Mouse (Mus musculus) heart, embryonic 15.5 days (tissue): ENCODE measurements around the gene Atp8a2. TPM values are rescaled to one million over a fixed set of nuclear protein-coding genes. Genes with fewer than 3 reads are reported as not detected.

Experiments
- ATAC-seq: fragments of 200-750 bp; cut with Nextera tagmentation; replicated peaks from 2 replicates; pipeline ENCODE4 v1.8.0; 2017; ENCODE audit warnings: low read depth, moderate TSS enrichment; ENCODE audit not compliant: insufficient number of reproducible peaks, insufficient read depth, low FRiP score
- H3K27ac ChIP-seq: fragments of 300-500 bp; sonication (generic); 2 replicates; pipeline ENCODE4 v1.5.1; 2015; ENCODE audit warnings: mild to moderate bottlenecking, inconsistent platforms
- H3K27me3 ChIP-seq: fragments of 300-500 bp; sonication (generic); 2 replicates; pipeline ENCODE4 v1.6.1; 2015; ENCODE audit warnings: inconsistent platforms
- H3K36me3 ChIP-seq: fragments of 300-500 bp; sonication (generic); 2 replicates; pipeline ENCODE4 v1.6.1; 2015; ENCODE audit warnings: mild to moderate bottlenecking, inconsistent platforms
- H3K4me1 ChIP-seq: fragments of 300-500 bp; sonication (generic); replicated peaks from 2 replicates; pipeline ENCODE4 v1.6.1; 2015; ENCODE audit warnings: inconsistent platforms
- H3K4me2 ChIP-seq: fragments of 300-500 bp; sonication (generic); 2 replicates; pipeline ENCODE4 v1.6.1; 2015; ENCODE audit warnings: inconsistent platforms, mild to moderate bottlenecking, moderate library complexity
- H3K4me3 ChIP-seq: fragments of 300-500 bp; sonication (generic); 2 replicates; pipeline ENCODE4 v1.5.1; 2015; ENCODE audit warnings: mild to moderate bottlenecking, inconsistent platforms
- H3K9ac ChIP-seq: fragments of 300-500 bp; sonication (generic); 2 replicates; pipeline ENCODE4 v1.6.1; 2015; ENCODE audit warnings: mild to moderate bottlenecking, inconsistent platforms
- H3K9me3 ChIP-seq: fragments of 300-500 bp; sonication (generic); replicated peaks from 2 replicates; pipeline ENCODE4 v1.6.1; 2016; ENCODE audit warnings: inconsistent platforms
- WGBS: fragments of 180-500 bp; shearing (Covaris S2); methylation state at CpG from one replicate; pipeline ENCODE4 v1.1.7; 2015; ENCODE audit warnings: mixed read lengths; 5-methylcytosine and 5-hydroxymethylcytosine counted together
- polyA plus RNA-seq: library from polyadenylated mRNA; unstranded; fragments of >200 nt; fragmentation: Nextera tagmentation; extraction: Ambion mirVana; gene quantifications from 2 replicates; pipeline ENCODE4 v1.2.1, GENCODE M21; 2015

Gene Atp8a2
- polyA plus RNA-seq, 1 experiment from 2014 or later = 6.1 TPM

GRCm38 (mm10) chr14:59903484-59904130 is 293.4 kb downstream of the Atp8a2 start:
- Histone ChIP-seq H3K9ac (no peak overlapping the region), H3K27me3 (no peaks in the 10 kb centered on the region), H3K36me3 (no peaks in the 10 kb centered on the region), H3K27ac (no peak overlapping the region), H3K4me1 (no peaks in the 10 kb centered on the region), H3K4me3 (no peak overlapping the region), H3K4me2 (no peak overlapping the region), H3K9me3 (no peaks in the 10 kb centered on the region)
- WGBS = 85% methylated on average over 7 of the region's 7 CpGs
- no peak for ATAC-seq

DNA sequence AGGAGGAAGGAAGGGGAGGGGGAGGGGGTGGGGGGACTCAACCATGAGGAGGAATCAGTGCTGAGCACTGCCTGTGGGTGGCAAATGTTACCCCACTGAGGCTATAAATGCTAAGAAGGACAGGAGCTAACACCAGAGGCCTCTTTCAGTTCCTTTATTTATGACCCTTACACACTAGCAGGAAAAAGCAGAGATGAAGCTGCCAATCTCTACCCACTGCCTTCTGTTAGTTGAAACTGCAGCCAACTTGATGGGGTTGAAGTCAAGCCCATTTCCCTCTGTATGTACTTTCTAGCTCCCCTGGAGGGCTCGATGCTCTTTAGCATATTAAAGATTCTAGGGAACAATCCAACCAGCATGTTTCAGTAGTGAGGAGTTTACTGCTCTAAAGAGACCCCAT is 303.0 kb downstream of the Atp8a2 start:
- H3K4me1 ChIP-seq = peaks cover 8% of the 10 kb centered on the region; the same call in 1 of the 2 replicates
- H3K36me3 ChIP-seq = no peaks in the 10 kb centered on the region
- H3K9me3 ChIP-seq = no peaks in the 10 kb centered on the region
- H3K4me3 ChIP-seq = no peak overlapping the region
- no peak overlapping the region for H3K27ac ChIP-seq
- no peaks in the 10 kb centered on the region for H3K27me3 ChIP-seq
- ATAC-seq = no peak
- no peak overlapping the region for H3K9ac ChIP-seq
- WGBS = 71% methylated on average over 1 of the region's 1 CpGs
- H3K4me2 ChIP-seq = no peak overlapping the region

GRCm38 (mm10) chr14:59892084-59892483 is 304.9 kb downstream of the Atp8a2 start:
- ATAC-seq = no peak
- Histone ChIP-seq H3K4me3 (no peak overlapping the region), H3K27me3 (no peaks in the 10 kb centered on the region), H3K9ac (no peak overlapping the region), H3K27ac (no peak overlapping the region), H3K4me2 (no peak overlapping the region), H3K4me1 (peaks cover 26% of the 10 kb centered on the region), H3K36me3 (no peaks in the 10 kb centered on the region), H3K9me3 (no peaks in the 10 kb centered on the region)
- WGBS = 88% methylated on average over 8 of the region's 8 CpGs

- H3K9me3 ChIP-seq = no peaks in the 10 kb centered on the region
- no peak for ATAC-seq
- no peak overlapping the region for H3K4me2 ChIP-seq
- no peaks in the 10 kb centered on the region for H3K36me3 ChIP-seq
- no peak overlapping the region for H3K27ac ChIP-seq
- H3K9ac ChIP-seq = no peak overlapping the region
- WGBS = 81% methylated on average over 5 of the region's 5 CpGs
- H3K4me1 ChIP-seq = peaks cover 32% of the 10 kb centered on the region
- H3K4me3 ChIP-seq = no peak overlapping the region
- H3K27me3 ChIP-seq = no peaks in the 10 kb centered on the region
Measured at GRCm38 (mm10) chr14:59891491-59891890, 305.5 kb downstream of the Atp8a2 start.

DNA sequence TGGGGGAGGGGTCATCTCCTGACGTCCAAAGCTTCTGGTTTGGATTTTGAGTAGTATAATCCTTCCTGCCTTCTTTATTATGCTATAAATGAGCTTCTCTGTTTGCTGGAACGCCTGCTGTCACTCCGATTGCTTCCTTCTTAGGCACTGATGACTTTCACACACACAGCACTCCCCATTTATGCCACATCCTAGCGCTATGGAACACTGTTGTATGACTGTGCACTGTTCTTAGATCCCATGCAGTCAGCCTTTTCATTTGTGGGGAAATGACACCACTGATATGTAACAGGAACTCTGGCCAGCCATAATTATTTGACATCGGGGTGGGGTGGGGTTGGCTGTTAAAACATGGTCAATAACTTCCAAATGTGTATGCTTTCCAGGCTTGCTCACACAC is 306.2 kb downstream of the Atp8a2 start:
- Histone ChIP-seq H3K27me3 (0 out of 2 replicates have a peak, but pooled peaks cover 4% of the 10 kb centered on the region), H3K27ac (no peak overlapping the region), H3K4me3 (no peak overlapping the region), H3K36me3 (no peaks in the 10 kb centered on the region), H3K9ac (no peak overlapping the region), H3K9me3 (no peaks in the 10 kb centered on the region), H3K4me2 (no peak overlapping the region), H3K4me1 (peaks cover 32% of the 10 kb centered on the region)
- 70% methylated on average over 5 of the region's 5 CpGs for WGBS
- no peak for ATAC-seq

GRCm38 (mm10) chr14:59890107-59890506 is 306.9 kb downstream of the Atp8a2 start:
- H3K4me2 ChIP-seq = no peak overlapping the region
- H3K27me3 ChIP-seq = 0 out of 2 replicates have a peak, but pooled peaks cover 4% of the 10 kb centered on the region
- no peak overlapping the region for H3K4me3 ChIP-seq
- no peak for ATAC-seq
- no peaks in the 10 kb centered on the region for H3K9me3 ChIP-seq
- no peak overlapping the region for H3K9ac ChIP-seq
- WGBS = 52% methylated on average over 7 of the region's 7 CpGs
- H3K4me1 ChIP-seq = peaks cover 32% of the 10 kb centered on the region
- H3K36me3 ChIP-seq = no peaks in the 10 kb centered on the region
- no peak overlapping the region for H3K27ac ChIP-seq

DNA sequence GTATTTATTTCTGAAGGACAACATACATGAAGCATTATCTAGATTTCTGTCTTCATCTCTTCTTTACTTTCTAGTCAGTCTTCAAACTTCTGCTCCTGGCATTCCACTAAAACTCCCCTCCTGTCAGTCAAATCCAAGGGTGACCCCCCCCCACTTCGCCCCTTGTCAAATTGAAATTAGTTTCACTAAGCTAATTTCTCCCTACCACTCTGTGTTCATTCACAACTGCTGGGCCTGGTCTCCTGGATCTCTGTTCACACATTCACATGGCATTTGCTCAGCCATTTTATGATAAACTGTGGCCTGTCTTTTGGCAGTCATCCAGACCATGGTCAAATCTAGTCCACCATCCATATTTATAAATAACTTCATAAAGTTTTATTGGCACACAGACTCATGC is 308.5 kb downstream of the Atp8a2 start:
- H3K27ac ChIP-seq = no peak overlapping the region
- peaks cover 32% of the 10 kb centered on the region for H3K4me1 ChIP-seq

GRCm38 (mm10) chr14:59888046-59888445 is 308.9 kb downstream of the Atp8a2 start:
- 81% methylated on average over 6 of the region's 6 CpGs for WGBS
- Histone ChIP-seq H3K27ac (peak overlapping the region; percentile 65), H3K9ac (no peak overlapping the region), H3K4me2 (no peak overlapping the region; the same call in 1 of the 2 replicates), H3K27me3 (peaks cover 8% of the 10 kb centered on the region; the same call in 1 of the 2 replicates), H3K36me3 (no peaks in the 10 kb centered on the region), H3K9me3 (no peaks in the 10 kb centered on the region), H3K4me3 (no peak overlapping the region), H3K4me1 (peaks cover 32% of the 10 kb centered on the region)
- no peak for ATAC-seq

More for the DNA sequence above, 308.5 kb downstream of the Atp8a2 start:
- no peak overlapping the region for H3K4me2 ChIP-seq
- 81% methylated on average over 1 of the region's 1 CpGs for WGBS
- no peaks in the 10 kb centered on the region for H3K36me3 ChIP-seq
- H3K9ac ChIP-seq = no peak overlapping the region
- H3K4me3 ChIP-seq = no peak overlapping the region
- no peaks in the 10 kb centered on the region for H3K9me3 ChIP-seq
- ATAC-seq = no peak
- peaks cover 8% of the 10 kb centered on the region; the same call in 1 of the 2 replicates for H3K27me3 ChIP-seq

GRCm38 (mm10) chr14:59887061-59887861 is 309.7 kb downstream of the Atp8a2 start:
- Histone ChIP-seq H3K9ac (no peak overlapping the region), H3K27me3 (peaks cover 8% of the 10 kb centered on the region; the same call in 1 of the 2 replicates), H3K4me2 (peak overlapping the region; percentile 41), H3K4me3 (no peak overlapping the region), H3K36me3 (no peaks in the 10 kb centered on the region), H3K4me1 (peaks cover 32% of the 10 kb centered on the region), H3K9me3 (no peaks in the 10 kb centered on the region), H3K27ac (peak overlapping the region; percentile 65)
- ATAC-seq = peak; percentile 48; the same call in 1 of the 2 replicates
- 19% methylated on average over 15 of the region's 15 CpGs for WGBS

DNA sequence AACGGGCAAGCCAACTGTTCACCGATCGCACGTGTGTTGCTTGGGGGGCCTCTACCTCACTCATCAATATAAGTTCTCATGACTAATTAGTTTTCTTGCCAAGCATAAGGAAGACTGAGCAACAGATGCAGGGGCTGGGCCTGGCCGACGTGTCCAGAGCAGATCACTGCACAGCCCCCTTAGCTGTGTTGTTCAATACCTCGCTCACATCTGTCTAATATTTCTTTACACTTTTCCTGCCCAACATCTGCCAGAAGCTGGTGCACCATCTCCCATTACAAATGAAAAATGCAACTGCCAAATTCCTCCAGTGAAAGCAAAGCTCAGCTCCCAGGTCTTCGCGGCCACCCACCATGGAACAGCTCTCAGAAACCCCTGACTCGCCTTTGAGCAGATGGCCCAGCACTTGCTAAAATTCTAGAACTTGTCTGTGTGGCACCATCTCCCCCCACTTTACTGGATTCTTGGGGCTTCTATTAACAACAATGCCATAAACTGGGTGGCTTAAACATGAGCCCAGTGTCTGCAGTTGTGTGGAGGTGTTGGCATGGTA is 313.4 kb downstream of the Atp8a2 start:
- WGBS = 86% methylated on average over 10 of the region's 10 CpGs
- H3K9me3 ChIP-seq = no peaks in the 10 kb centered on the region
- H3K4me1 ChIP-seq = peaks cover 20% of the 10 kb centered on the region
- no peaks in the 10 kb centered on the region for H3K36me3 ChIP-seq
- peaks cover 8% of the 10 kb centered on the region; the same call in 1 of the 2 replicates for H3K27me3 ChIP-seq
- H3K4me3 ChIP-seq = no peak overlapping the region
- ATAC-seq = no peak
- no peak overlapping the region for H3K4me2 ChIP-seq
- H3K9ac ChIP-seq = no peak overlapping the region
- H3K27ac ChIP-seq = no peak overlapping the region

- Histone ChIP-seq H3K9ac (no peak overlapping the region), H3K4me1 (no peaks in the 10 kb centered on the region), H3K4me2 (no peak overlapping the region), H3K27me3 (peaks cover 3% of the 10 kb centered on the region; the same call in 1 of the 2 replicates), H3K27ac (no peak overlapping the region), H3K36me3 (no peaks in the 10 kb centered on the region), H3K9me3 (no peaks in the 10 kb centered on the region), H3K4me3 (no peak overlapping the region)
- 84% methylated on average over 3 of the region's 3 CpGs for WGBS
- no peak for ATAC-seq
Measured at GRCm38 (mm10) chr14:59880829-59881228, 316.1 kb downstream of the Atp8a2 start.
